Mouse (Mus musculus) liver, embryonic 14.5 days (tissue): ENCODE measurements at regions not wholly inside any gene's neighbourhood (a gene's known extent, or its start where the extent isn't known, plus 50 kb on each side); places are given as distances from the start of the nearest gene placed in this dataset.

ENCODE experiments used
- ATAC-seq: fragments of 200-750 bp; cut with Nextera tagmentation; 2 replicates; pipeline ENCODE4 v1.8.0; 2017; ENCODE audit warnings: moderate number of reproducible peaks, mild to moderate bottlenecking, moderate library complexity; ENCODE audit not compliant: insufficient read depth
- DNase-seq, 3 experiments: peaks; one replicate each; pipeline ENCODE4 v3.0.0-alpha.2; 2012 to 2013; ENCODE audit warnings: low read depth in 3 of 3, low spot score in 3 of 3
- H3K27ac ChIP-seq: fragments of 300-500 bp; sonication (generic); 2 replicates; pipeline ENCODE4 v1.5.1; 2014; ENCODE audit warnings: moderate library complexity, mild to moderate bottlenecking, control low read depth, inconsistent platforms
- H3K27me3 ChIP-seq: fragments of 300-500 bp; sonication (generic); 2 replicates; pipeline ENCODE4 v1.6.1; 2014; ENCODE audit warnings: mild to moderate bottlenecking, low read length, moderate library complexity; ENCODE audit not compliant: control insufficient read depth, insufficient read depth
- H3K36me3 ChIP-seq: fragments of 300-500 bp; sonication (generic); replicated peaks from 2 replicates; pipeline ENCODE4 v1.6.1; 2014; ENCODE audit warnings: low read depth; ENCODE audit not compliant: control insufficient read depth, insufficient read depth
- H3K4me1 ChIP-seq, 2 experiments: fragments of 200-500 bp in 1 of 2; fragments of 300-500 bp in 1 of 2; sonication (generic) in 1 of 2; replicated peaks; 2 replicates each; pipeline ENCODE4 v1.6.1; 2012 to 2014; ENCODE audit warnings: antibody characterized with exemption in 1 of 2, inconsistent platforms in 1 of 2, low read length in 1 of 2; ENCODE audit not compliant: control insufficient read depth in 2 of 2, insufficient read depth in 2 of 2
- H3K4me2 ChIP-seq: fragments of 300-500 bp; sonication (generic); 2 replicates; pipeline ENCODE4 v1.6.1; 2014; ENCODE audit warnings: low read depth, mild to moderate bottlenecking, control low read depth, moderate library complexity
- H3K4me3 ChIP-seq, 2 experiments: fragments of 200-500 bp in 1 of 2; fragments of 300-500 bp in 1 of 2; sonication (generic) in 1 of 2; 2 replicates each; pipeline ENCODE4 v1.5.1; 2012 to 2014; ENCODE audit warnings: low read depth in 2 of 2, low read length in 2 of 2, mild to moderate bottlenecking in 2 of 2, control low read depth in 1 of 2, inconsistent platforms in 1 of 2, moderate library complexity in 1 of 2; ENCODE audit not compliant: insufficient read depth in 1 of 2
- H3K9ac ChIP-seq: fragments of 300-500 bp; sonication (generic); replicated peaks from 2 replicates; pipeline ENCODE4 v1.6.1; 2014; ENCODE audit warnings: mild to moderate bottlenecking, control low read depth, moderate library complexity
- H3K9me3 ChIP-seq: fragments of 300-500 bp; sonication (generic); 2 replicates; pipeline ENCODE4 v1.6.1; 2016; ENCODE audit warnings: low read length, mixed read lengths; ENCODE audit not compliant: control insufficient read depth
- CTCF ChIP-seq: IDR thresholded peaks from 2 replicates; pipeline ENCODE4 v1.5.1; 2016; ENCODE audit warnings: antibody characterized with exemption, low read depth, control low read depth
- EP300 ChIP-seq: IDR thresholded peaks from 2 replicates; pipeline ENCODE4 v1.6.1; 2016; ENCODE audit warnings: antibody characterized with exemption, low read depth
- WGBS: fragments of 180-500 bp; shearing (Covaris S2); extraction: QIAGEN DNeasy Blood & Tissue Kit; methylation state at CpG from one replicate; pipeline ENCODE4 v1.1.7; 2014; ENCODE audit not compliant: insufficient replicate concordance; 5-methylcytosine and 5-hydroxymethylcytosine counted together

- TF ChIP-seq EP300 (no peak), CTCF (no peak)
- ATAC-seq: no peak
- Histone ChIP-seq H3K36me3 (no peaks in the 10 kb centered on the region), H3K9ac (no peak overlapping the region), H3K27ac (no peak overlapping the region), H3K9me3 (no peaks in the 10 kb centered on the region; the same call in 1 of the 2 replicates), H3K4me1 (no peaks in the 10 kb centered on the region), H3K27me3 (no peaks in the 10 kb centered on the region), H3K4me2 (no peak overlapping the region), H3K4me3 (no peak overlapping the region)
- WGBS: 32% methylated on average over 3 of the region's 3 CpGs
- no peak for DNase-seq
Measured at GRCm38 (mm10) chr10:125810590-125810989, 155.4 kb upstream of the Lrig3 start.

GRCm38 (mm10) chr10:125814191-125814887 lies 151.6 kb upstream of the Lrig3 start:
- Histone ChIP-seq H3K4me1 (no peaks in the 10 kb centered on the region), H3K27me3 (no peaks in the 10 kb centered on the region), H3K9ac (no peak overlapping the region), H3K4me3 (no peak overlapping the region), H3K4me2 (no peak overlapping the region), H3K36me3 (no peaks in the 10 kb centered on the region), H3K9me3 (no peaks in the 10 kb centered on the region; the same call in 1 of the 2 replicates), H3K27ac (no peak overlapping the region)
- 62% methylated on average over 7 of the region's 7 CpGs for WGBS
- DNase-seq: no peak
- TF ChIP-seq EP300: no peak
- TF ChIP-seq CTCF: no peak
- ATAC-seq: no peak

GRCm38 (mm10) chr10:125832134-125832533 lies 133.8 kb upstream of the Lrig3 start:
- ATAC-seq: no peak
- 41% methylated on average over 5 of the region's 5 CpGs for WGBS

GRCm38 (mm10) chr10:125832764-125833163 lies 133.2 kb upstream of the Lrig3 start:
- Histone ChIP-seq H3K9ac (no peak overlapping the region), H3K9me3 (no peaks in the 10 kb centered on the region), H3K27me3 (no peaks in the 10 kb centered on the region), H3K4me1 (no peaks in the 10 kb centered on the region), H3K4me2 (no peak overlapping the region), H3K27ac (no peak overlapping the region), H3K36me3 (no peaks in the 10 kb centered on the region), H3K4me3 (no peak overlapping the region)
- ATAC-seq (no peak), DNase-seq (no peak)
- no peak for TF ChIP-seq CTCF
- no peak for TF ChIP-seq EP300
- WGBS: 67% methylated on average over 7 of the region's 7 CpGs

More at GRCm38 (mm10) chr10:125832134-125832533, 133.8 kb upstream of the Lrig3 start:
- TF ChIP-seq EP300 (no peak), CTCF (no peak)
- Histone ChIP-seq H3K4me1 (no peaks in the 10 kb centered on the region), H3K27me3 (no peaks in the 10 kb centered on the region), H3K4me3 (no peak overlapping the region), H3K4me2 (no peak overlapping the region), H3K9ac (no peak overlapping the region), H3K36me3 (no peaks in the 10 kb centered on the region), H3K27ac (no peak overlapping the region), H3K9me3 (no peaks in the 10 kb centered on the region)
- DNase-seq: no peak

- Histone ChIP-seq H3K27ac (no peak overlapping the region), H3K9me3 (no peaks in the 10 kb centered on the region), H3K4me3 (no peak overlapping the region), H3K27me3 (no peaks in the 10 kb centered on the region), H3K9ac (no peak overlapping the region), H3K36me3 (no peaks in the 10 kb centered on the region), H3K4me1 (0 out of 4 replicates have a peak, but pooled peaks cover 0 to 2% of the 10 kb centered on the region in 2 experiments), H3K4me2 (no peak overlapping the region)
- ATAC-seq (no peak), DNase-seq (no peak)
- TF ChIP-seq CTCF (no peak), EP300 (no peak)
- WGBS: 51% methylated on average over 4 of the region's 4 CpGs
Measured at GRCm38 (mm10) chr10:125833989-125834388, 132.0 kb upstream of the Lrig3 start.
